Mouse (Mus musculus) MEL (cell line): ENCODE results near the gene Aif1l. TPM values are rescaled to one million over a fixed set of nuclear protein-coding genes. Genes with fewer than 3 reads are reported as not detected.

Experiments
- DNase-seq: peaks from one replicate; pipeline ENCODE4 v3.0.0; 2011; ENCODE audit warnings: low read depth, low spot score
- H3K27ac ChIP-seq: 2 replicates; pipeline ENCODE4 v1.5.1; 2012; ENCODE audit warnings: low read depth, mild to moderate bottlenecking, control low read depth, low read length, moderate library complexity; ENCODE audit not compliant: control insufficient read depth
- H3K27me3 ChIP-seq, 2 experiments: fragments of 150-350 bp in 1 of 2; sonication (generic) in 1 of 2; 2 replicates each; pipeline ENCODE4 v1.6.1; 2012; ENCODE audit warnings: low read length in 2 of 2, mild to moderate bottlenecking in 2 of 2, improper control_type of control experiment in 1 of 2, moderate library complexity in 1 of 2; ENCODE audit not compliant: insufficient read depth in 2 of 2, control insufficient read depth in 1 of 2
- H3K36me3 ChIP-seq, 2 experiments: 2 replicates each; pipeline ENCODE4 v1.6.1; 2012 to 2014; ENCODE audit warnings: low read length in 2 of 2, improper control_type of control experiment in 1 of 2, inconsistent platforms in 1 of 2, mild to moderate bottlenecking in 1 of 2; ENCODE audit not compliant: insufficient read depth in 2 of 2, control insufficient read depth in 1 of 2
- H3K4me1 ChIP-seq, 2 experiments: fragments of 150-350 bp in 1 of 2; sonication (generic) in 1 of 2; 2 replicates each; pipeline ENCODE4 v1.6.1; 2012; ENCODE audit warnings: low read length in 2 of 2, improper control_type of control experiment in 1 of 2, mild to moderate bottlenecking in 1 of 2; ENCODE audit not compliant: insufficient read depth in 2 of 2, control insufficient read depth in 1 of 2
- H3K4me3 ChIP-seq, 2 experiments: fragments of 150-350 bp in 1 of 2; sonication (generic) in 1 of 2; 2 replicates each; pipeline ENCODE4 v1.5.1; 2012; ENCODE audit warnings: low read depth in 2 of 2, low read length in 2 of 2, mild to moderate bottlenecking in 2 of 2, moderate library complexity in 2 of 2, control low read depth in 1 of 2, improper control_type of control experiment in 1 of 2; ENCODE audit not compliant: control insufficient read depth in 1 of 2, insufficient read depth in 1 of 2
- H3K79me2 ChIP-seq: 2 replicates; pipeline ENCODE4 v1.6.1; 2012; ENCODE audit warnings: mild to moderate bottlenecking, low read length, moderate library complexity; ENCODE audit not compliant: control insufficient read depth, poor library complexity, insufficient read depth
- H3K9ac ChIP-seq: 2 replicates; pipeline ENCODE4 v1.6.1; 2012; ENCODE audit warnings: low read depth, mild to moderate bottlenecking, control low read depth, low read length, moderate library complexity; ENCODE audit not compliant: control insufficient read depth, poor library complexity, severe bottlenecking
- H3K9me3 ChIP-seq: fragments of 150-350 bp; sonication (generic); replicated peaks from 2 replicates; pipeline ENCODE4 v1.6.1; 2012; ENCODE audit warnings: mild to moderate bottlenecking, low read length, improper control_type of control experiment, moderate library complexity; ENCODE audit not compliant: insufficient read depth
- BHLHE40 ChIP-seq: IDR thresholded peaks from 2 replicates; pipeline ENCODE4 v1.6.1; 2012; ENCODE audit warnings: low read depth, mild to moderate bottlenecking, inconsistent platforms, low read length, improper control_type of control experiment, borderline replicate concordance
- CTCF ChIP-seq, 3 experiments: IDR thresholded peaks in 2 of 3; conservative IDR thresholded peaks in 1 of 3; 2 replicates each; pipeline ENCODE4 v1.5.1; 2011 to 2012; ENCODE audit warnings: low read length in 3 of 3, low read depth in 2 of 3, mild to moderate bottlenecking in 2 of 3, improper control_type of control experiment in 1 of 3, inconsistent platforms in 1 of 3, mixed read lengths in 1 of 3, moderate library complexity in 1 of 3; ENCODE audit not compliant: control insufficient read depth in 1 of 3, insufficient read depth in 1 of 3, poor library complexity in 1 of 3, severe bottlenecking in 1 of 3
- E2F4 ChIP-seq: IDR thresholded peaks from 2 replicates; pipeline ENCODE4 v1.6.1; 2011; ENCODE audit warnings: low read depth, low read length, improper control_type of control experiment, borderline replicate concordance
- ELF1 ChIP-seq: IDR thresholded peaks from 2 replicates; pipeline ENCODE4 v1.6.1; 2014; ENCODE audit warnings: low read depth, mild to moderate bottlenecking, inconsistent platforms, low read length, improper control_type of control experiment, moderate library complexity
- EP300 ChIP-seq, 2 experiments: IDR thresholded peaks; 2 replicates each; pipeline ENCODE4 v1.6.1; 2011; ENCODE audit warnings: improper control_type of control experiment in 2 of 2, low read length in 2 of 2, low read depth in 1 of 2, mild to moderate bottlenecking in 1 of 2
- GABPA ChIP-seq: IDR thresholded peaks from 2 replicates; pipeline ENCODE4 v1.6.1; 2012; ENCODE audit warnings: low read depth, mild to moderate bottlenecking, inconsistent platforms, low read length, improper control_type of control experiment, moderate library complexity
- GATA1 ChIP-seq: IDR thresholded peaks from 2 replicates; pipeline ENCODE4 v1.6.1; 2011; ENCODE audit warnings: low read depth, low read length, improper control_type of control experiment
- JUND ChIP-seq: IDR thresholded peaks from 2 replicates; pipeline ENCODE4 v1.6.1; 2011; ENCODE audit warnings: low read depth, mild to moderate bottlenecking, improper control_type of control experiment, low read length
- KAT2A ChIP-seq: conservative IDR thresholded peaks from 2 replicates; pipeline ENCODE4 v1.6.1; 2012; ENCODE audit warnings: low read depth, low read length, improper control_type of control experiment, inconsistent platforms
- MAFK ChIP-seq: IDR thresholded peaks from 2 replicates; pipeline ENCODE4 v1.6.1; 2011; ENCODE audit warnings: low read depth, mild to moderate bottlenecking, low read length, improper control_type of control experiment, borderline replicate concordance
- MAX ChIP-seq: IDR thresholded peaks from 2 replicates; pipeline ENCODE4 v1.6.1; 2011; ENCODE audit warnings: low read length, improper control_type of control experiment
- MAZ ChIP-seq: IDR thresholded peaks from 2 replicates; pipeline ENCODE4 v1.6.1; 2012; ENCODE audit warnings: low read depth, mild to moderate bottlenecking, inconsistent platforms, low read length, improper control_type of control experiment
- MEF2A ChIP-seq: IDR thresholded peaks from 2 replicates; pipeline ENCODE4 v1.6.1; 2014; ENCODE audit warnings: low read depth, mild to moderate bottlenecking, inconsistent platforms, low read length, improper control_type of control experiment; ENCODE audit not compliant: poor library complexity, insufficient replicate concordance, severe bottlenecking; ENCODE audit errors: extremely low read depth
- MYB ChIP-seq: IDR thresholded peaks from 2 replicates; pipeline ENCODE4 v1.6.1; 2011; ENCODE audit warnings: mild to moderate bottlenecking, low read depth, low read length, improper control_type of control experiment
- NELFE ChIP-seq: IDR thresholded peaks from 2 replicates; pipeline ENCODE4 v1.6.1; 2011; ENCODE audit warnings: low read depth, low read length, improper control_type of control experiment
- NRF1 ChIP-seq: IDR thresholded peaks from 2 replicates; pipeline ENCODE4 v1.6.1; 2014; ENCODE audit warnings: low read depth, mild to moderate bottlenecking, inconsistent platforms, low read length, improper control_type of control experiment, moderate library complexity; ENCODE audit not compliant: poor library complexity, insufficient read depth, severe bottlenecking
- POLR2AphosphoS2 ChIP-seq: IDR thresholded peaks from 2 replicates; pipeline ENCODE4 v1.6.1; 2011; ENCODE audit warnings: low read length, improper control_type of control experiment
- RAD21 ChIP-seq: IDR thresholded peaks from 2 replicates; pipeline ENCODE4 v1.6.1; 2011; ENCODE audit warnings: mild to moderate bottlenecking, low read depth, low read length, improper control_type of control experiment
- RCOR1 ChIP-seq: IDR thresholded peaks from 2 replicates; pipeline ENCODE4 v1.6.1; 2012; ENCODE audit warnings: low read depth, mild to moderate bottlenecking, inconsistent platforms, low read length, improper control_type of control experiment
- TAL1 ChIP-seq: IDR thresholded peaks from 2 replicates; pipeline ENCODE4 v1.6.1; 2012; ENCODE audit warnings: mild to moderate bottlenecking, inconsistent platforms, low read length, moderate library complexity, mixed read lengths
- TBP ChIP-seq: IDR thresholded peaks from 2 replicates; pipeline ENCODE4 v1.8.0; 2011; ENCODE audit warnings: low read depth, low read length, improper control_type of control experiment
- UBTF ChIP-seq: IDR thresholded peaks from 2 replicates; pipeline ENCODE4 v1.6.1; 2012; ENCODE audit warnings: low read depth, mild to moderate bottlenecking, inconsistent platforms, low read length, improper control_type of control experiment, moderate library complexity, borderline replicate concordance; ENCODE audit not compliant: insufficient read depth
- USF1 ChIP-seq: IDR thresholded peaks from 2 replicates; pipeline ENCODE4 v1.6.1; 2014; ENCODE audit warnings: low read depth, mild to moderate bottlenecking, inconsistent platforms, low read length, improper control_type of control experiment, moderate library complexity
- USF2 ChIP-seq, 2 experiments: IDR thresholded peaks; 2 replicates each; pipeline ENCODE4 v1.6.1; 2011 to 2012; ENCODE audit warnings: improper control_type of control experiment in 2 of 2, low read length in 2 of 2, borderline replicate concordance in 1 of 2, inconsistent platforms in 1 of 2, low read depth in 1 of 2, mild to moderate bottlenecking in 1 of 2; ENCODE audit not compliant: insufficient read depth in 1 of 2
- ZKSCAN1 ChIP-seq: IDR thresholded peaks from 2 replicates; pipeline ENCODE4 v1.6.1; 2012; ENCODE audit warnings: low read depth, mild to moderate bottlenecking, inconsistent platforms, low read length, improper control_type of control experiment, moderate library complexity
- ZNF384 ChIP-seq: IDR thresholded peaks from 2 replicates; pipeline ENCODE4 v1.6.1; 2012; ENCODE audit warnings: low read depth, mild to moderate bottlenecking, inconsistent platforms, low read length, improper control_type of control experiment
- polyA plus RNA-seq, 2 experiments: library from polyadenylated mRNA; stranded (reverse) in 1 of 2; unstranded in 1 of 2; fragments of >175 nt in 1 of 2; fragments of >200 nt in 1 of 2; gene quantifications; 2 replicates each; pipeline versions ENCODE4 v1.2.1 to v1.2.4; 2012; ENCODE audit warnings: low replicate concordance in 2 of 2, low read depth in 1 of 2; ENCODE audit not compliant: insufficient read length in 2 of 2, insufficient read depth in 1 of 2, missing spikeins in 1 of 2
- total RNA-seq: library from RNA; depleted of rRNA; stranded (reverse); fragments of 300-350 nt; gene quantifications from 2 replicates; pipeline ENCODE4 v1.2.3, GENCODE M21; 2012

Gene Aif1l
- total and polyA plus RNA-seq, 3 experiments: 0.69 to 1.9 TPM; not detected in 1

GRCm38 (mm10) chr2:31935054-31935453, 14.9 kb upstream of the Aif1l start:
- Histone ChIP-seq H3K4me1 (no peaks in the 10 kb centered on the region), H3K27ac (no peak overlapping the region), H3K36me3 (no peaks in the 10 kb centered on the region), H3K9ac (no peak overlapping the region), H3K79me2 (no peaks in the 10 kb centered on the region), H3K4me3 (no peak overlapping the region), H3K27me3 (peaks cover 6 to 12% of the 10 kb centered on the region in 2 experiments; a peak in 3 of 4 replicates), H3K9me3 (no peaks in the 10 kb centered on the region)
- DNase-seq: no peak
- TF ChIP-seq ZKSCAN1: no peak
- TF ChIP-seq NELFE: no peak
- no peak for TF ChIP-seq MAFK
- no peak for TF ChIP-seq MAX
- TF ChIP-seq USF2 (IDR thresholded peaks at IDR 0.05; ENCODE audit: borderline replicate concordance in 1 of 2, insufficient read depth in 1 of 2, low read depth in 1 of 2, low read length in 2 of 2): no peak
- TF ChIP-seq CTCF (IDR thresholded peaks at IDR 0.05 in 2 of 3, conservative IDR thresholded peaks at IDR 0.05 in 1 of 3; ENCODE audit: control insufficient read depth in 1 of 3, insufficient read depth in 1 of 3, low read depth in 2 of 3, low read length in 3 of 3, poor library complexity in 1 of 3, severe bottlenecking in 1 of 3): no peak
- no peak for TF ChIP-seq ELF1
- no peak for TF ChIP-seq MAZ
- no peak for TF ChIP-seq TAL1
- no peak for TF ChIP-seq KAT2A
- TF ChIP-seq E2F4: no peak
- TF ChIP-seq TBP: no peak
- TF ChIP-seq UBTF: no peak
- TF ChIP-seq ZNF384: no peak
- TF ChIP-seq EP300 (IDR thresholded peaks at IDR 0.05; ENCODE audit: low read depth in 1 of 2, low read length in 2 of 2): no peak
- TF ChIP-seq GABPA: no peak
- TF ChIP-seq GATA1: no peak
- no peak for TF ChIP-seq RCOR1

- Histone ChIP-seq H3K4me1 (no peaks in the 10 kb centered on the region), H3K36me3 (no peaks in the 10 kb centered on the region), H3K27me3 (peaks cover 2 to 8% of the 10 kb centered on the region in 2 experiments; a peak in 3 of 4 replicates), H3K4me3 (no peak overlapping the region), H3K9me3 (no peaks in the 10 kb centered on the region), H3K9ac (no peak overlapping the region), H3K79me2 (no peaks in the 10 kb centered on the region), H3K27ac (no peak overlapping the region)
- no peak for DNase-seq
- TF ChIP-seq MEF2A (no peak), NELFE (no peak), RCOR1 (no peak), KAT2A (no peak), RAD21 (no peak), NRF1 (no peak), ZNF384 (no peak), MYB (no peak), CTCF (IDR thresholded peaks at IDR 0.05 in 2 of 3, conservative IDR thresholded peaks at IDR 0.05 in 1 of 3; ENCODE audit: control insufficient read depth in 1 of 3, insufficient read depth in 1 of 3, low read depth in 2 of 3, low read length in 3 of 3, poor library complexity in 1 of 3, severe bottlenecking in 1 of 3) (no peak), USF1 (no peak), ELF1 (no peak), JUND (no peak), MAFK (no peak), E2F4 (no peak), EP300 (IDR thresholded peaks at IDR 0.05; ENCODE audit: low read depth in 1 of 2, low read length in 2 of 2) (no peak), POLR2AphosphoS2 (no peak), ZKSCAN1 (no peak), BHLHE40 (no peak), USF2 (IDR thresholded peaks at IDR 0.05; ENCODE audit: borderline replicate concordance in 1 of 2, insufficient read depth in 1 of 2, low read depth in 1 of 2, low read length in 2 of 2) (no peak)
Observed at GRCm38 (mm10) chr2:31938298-31938697, 11.6 kb upstream of the Aif1l start.
